Mouse (Mus musculus) CD4-positive helper T cell, adult 2 months (primary cell): Measurements from ENCODE around the gene Rab17.
A peak's percentile ranks its signal among the peaks of the same experiment; 100 is the strongest.

Source experiments
- DNase-seq: peaks from one replicate; pipeline ENCODE4 v3.0.0-alpha.2; 2012; ENCODE audit warnings: low read depth, missing footprints, low spot score

The Rab17 gene

DNA sequence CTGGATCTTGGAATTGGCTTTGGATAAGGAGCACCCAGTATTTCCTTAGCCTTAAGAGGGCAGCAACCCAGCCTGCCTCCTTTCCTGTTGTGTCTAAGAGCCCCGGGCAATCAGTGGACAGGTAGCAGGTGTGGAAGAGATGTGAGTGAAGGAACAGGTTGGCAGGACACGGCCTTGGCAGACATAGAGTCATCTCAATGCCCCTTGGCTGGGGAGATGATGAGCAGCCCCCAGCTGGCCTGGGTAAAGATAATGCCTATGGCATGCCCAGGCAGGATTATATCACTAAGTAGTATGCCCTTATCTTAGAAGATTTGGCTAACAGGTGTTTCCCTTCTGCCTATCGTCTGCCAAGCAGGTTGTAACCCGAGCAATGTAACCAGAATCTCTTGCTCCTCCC is 27.7 kb upstream of the Rab17 start:
- DNase-seq = no peak

DNA sequence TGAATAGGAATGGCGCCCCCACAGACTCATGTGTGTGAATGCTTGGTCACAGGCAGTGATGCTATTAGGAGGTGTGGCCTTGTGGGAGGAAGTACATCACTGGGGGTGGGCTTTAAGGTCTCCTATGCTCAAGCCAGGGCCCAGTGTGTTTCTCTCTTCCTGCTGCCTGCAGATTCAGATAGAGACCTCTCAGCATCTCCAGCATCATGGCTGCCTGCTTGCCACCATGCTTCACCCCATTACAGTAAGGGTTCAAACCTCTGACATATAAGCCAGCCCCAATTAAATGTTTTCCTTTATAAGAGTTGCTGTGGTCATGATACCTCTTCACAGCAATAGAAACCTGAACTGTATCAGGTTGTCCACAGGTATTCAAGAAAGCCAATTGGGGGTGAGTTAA is 26.5 kb upstream of the Rab17 start:
- DNase-seq = no peak

DNA sequence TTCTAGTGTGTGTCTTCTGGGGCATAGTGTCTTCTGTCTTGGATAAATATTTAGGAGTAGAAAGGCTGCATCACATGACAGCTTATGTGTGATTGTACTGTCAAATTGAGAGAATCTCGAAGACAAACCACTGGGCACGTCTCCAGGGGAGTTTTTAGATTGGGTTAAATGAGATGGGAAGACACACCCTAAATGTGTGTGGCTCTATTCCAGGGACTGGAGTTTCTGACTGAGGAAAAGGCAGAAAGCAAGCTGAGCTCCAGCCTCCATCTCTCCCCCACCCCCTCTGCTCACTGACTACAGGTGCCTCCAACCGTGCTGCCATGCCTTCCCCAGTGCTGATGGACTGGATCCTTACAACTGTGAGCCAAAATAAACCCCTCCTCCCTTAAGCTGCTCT is 11.9 kb upstream of the Rab17 start:
- DNase-seq = no peak

DNA sequence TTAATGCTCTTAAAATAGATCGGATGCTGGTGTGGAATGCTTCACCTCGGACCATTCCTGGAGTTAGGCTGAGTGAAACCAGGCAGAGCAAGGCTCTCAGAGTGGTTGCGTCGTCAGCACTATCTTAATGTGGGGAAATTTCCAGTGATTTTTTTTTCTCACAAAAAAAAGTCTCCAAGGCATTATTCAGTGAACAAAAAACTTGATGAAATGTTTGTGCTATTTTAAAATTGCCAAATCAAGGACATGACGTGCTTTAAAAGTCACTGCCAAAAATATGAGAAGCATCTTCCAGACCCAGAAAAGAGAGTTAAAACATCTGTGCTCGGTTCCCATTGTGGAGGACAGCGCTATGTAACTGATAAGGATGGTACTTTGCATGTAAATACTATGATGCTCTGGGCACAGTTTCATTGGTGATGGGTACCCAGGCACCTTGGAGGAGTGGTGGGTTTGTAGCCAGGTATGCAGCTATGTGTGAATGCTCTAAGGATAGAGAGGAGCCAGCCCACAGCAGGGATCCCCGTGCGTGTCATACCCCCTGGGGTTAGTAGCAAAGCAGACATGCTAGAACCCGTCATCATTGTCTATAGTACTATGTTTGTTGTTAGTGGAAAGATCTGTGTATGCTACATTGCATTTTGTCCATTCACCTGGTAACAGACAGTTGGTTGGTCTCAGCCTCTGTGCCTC is 11.3 kb upstream of the Rab17 start:
- DNase-seq = no peak

DNA sequence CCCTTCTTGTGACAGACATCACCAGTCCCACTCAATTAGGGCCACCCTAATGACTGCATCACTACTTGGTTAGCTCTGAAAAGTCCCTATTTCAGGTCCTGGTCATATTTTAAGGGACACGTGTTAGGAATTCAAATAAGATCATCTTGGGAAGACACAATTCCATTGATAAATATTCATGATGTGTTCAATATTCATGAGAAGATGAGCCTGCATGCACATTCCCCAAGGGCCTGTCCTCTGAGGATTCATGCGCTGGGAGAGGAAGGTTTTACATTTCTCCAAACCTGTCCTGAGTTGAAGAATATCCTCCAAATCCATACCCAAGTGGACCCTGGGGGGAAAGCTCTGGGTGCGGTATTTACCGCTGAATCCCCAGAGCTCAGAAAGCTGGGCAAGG is 6.5 kb upstream of the Rab17 start:
- no peak for DNase-seq

DNA sequence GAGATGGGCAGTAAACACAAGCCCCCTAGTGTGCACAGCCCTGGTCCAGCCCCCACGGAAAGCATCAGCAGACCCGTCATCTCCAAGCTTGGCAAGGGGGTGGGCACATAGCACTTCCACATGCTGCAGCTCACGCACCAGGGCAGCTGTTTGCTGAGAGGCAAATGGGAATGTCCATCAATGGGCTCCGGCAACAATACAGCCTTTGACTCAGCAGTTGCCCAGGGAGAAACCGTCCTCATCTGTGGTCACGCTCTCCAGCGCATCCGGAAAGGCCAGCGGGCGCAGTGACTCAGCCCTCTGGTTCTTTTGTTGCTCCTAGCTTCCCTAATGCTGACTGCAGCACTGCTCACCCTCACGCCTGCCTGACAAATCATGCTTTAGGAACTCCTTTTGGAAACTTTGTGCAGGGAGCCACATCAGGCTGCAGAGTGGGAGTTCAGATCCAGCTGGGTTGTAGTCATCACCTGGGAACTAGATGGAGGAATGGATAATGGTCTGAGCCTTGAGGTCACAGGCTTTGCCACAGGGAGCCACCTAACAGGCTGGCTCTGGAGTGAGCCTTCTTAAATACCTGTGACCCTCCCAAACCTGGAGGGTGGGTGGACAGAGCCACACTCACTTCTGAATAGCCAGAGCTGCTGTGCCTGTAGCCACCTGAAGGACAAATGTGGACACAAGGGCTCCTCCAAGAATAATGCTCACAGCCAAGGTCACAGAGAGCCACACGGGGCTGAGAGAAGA is 5.6 kb upstream of the Rab17 start:
- DNase-seq = no peak

DNA sequence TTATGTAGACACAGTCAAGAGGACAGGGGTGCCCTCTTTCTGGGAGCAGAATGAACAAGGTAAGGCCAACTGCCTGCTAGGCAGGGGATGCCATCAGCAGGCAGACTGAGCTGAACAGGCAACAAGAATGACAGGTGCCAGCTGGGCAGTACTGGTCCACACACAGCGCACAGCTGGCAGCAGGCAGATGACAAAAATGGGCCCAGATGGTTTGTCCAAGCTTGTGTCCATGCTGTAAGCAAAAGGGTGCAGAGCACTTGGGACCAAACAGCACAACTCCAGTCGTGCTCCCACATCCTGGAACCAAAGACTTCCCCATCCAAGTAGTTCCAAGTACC is 4.1 kb upstream of the Rab17 start:
- no peak for DNase-seq

DNA sequence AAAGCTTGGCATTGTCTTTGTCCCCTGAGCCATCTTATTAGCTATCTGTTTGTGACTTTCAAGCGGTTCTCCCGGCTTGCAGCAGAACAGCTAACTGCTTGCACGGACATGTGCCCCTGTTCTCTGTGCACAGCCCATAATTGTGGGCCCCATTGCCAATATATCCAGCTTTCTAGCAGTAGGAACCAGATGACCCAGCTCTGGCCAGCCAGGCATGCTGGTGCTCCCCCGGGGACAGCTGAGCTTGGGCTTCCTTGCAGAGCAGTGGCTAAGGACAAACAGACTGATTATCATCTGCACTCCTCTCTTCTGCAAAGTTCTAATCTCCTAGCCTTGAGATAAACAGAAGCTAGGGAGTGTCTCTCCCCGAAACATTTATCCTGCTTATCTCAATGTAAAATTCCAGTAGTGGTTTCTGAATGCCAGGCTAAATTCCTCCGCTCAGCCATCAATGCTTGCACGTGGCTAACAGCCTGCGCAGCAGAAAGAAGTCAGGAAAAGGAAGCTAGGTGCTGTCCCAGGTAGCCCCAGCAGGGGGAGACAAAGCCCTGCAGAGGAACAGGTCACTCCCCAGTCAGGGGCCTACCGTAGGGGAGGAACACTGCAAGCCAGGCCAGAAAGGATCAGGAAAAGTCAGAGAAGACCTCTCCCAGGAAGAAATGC is 3.6 kb upstream of the Rab17 start:
- DNase-seq = peak; percentile 60

DNA sequence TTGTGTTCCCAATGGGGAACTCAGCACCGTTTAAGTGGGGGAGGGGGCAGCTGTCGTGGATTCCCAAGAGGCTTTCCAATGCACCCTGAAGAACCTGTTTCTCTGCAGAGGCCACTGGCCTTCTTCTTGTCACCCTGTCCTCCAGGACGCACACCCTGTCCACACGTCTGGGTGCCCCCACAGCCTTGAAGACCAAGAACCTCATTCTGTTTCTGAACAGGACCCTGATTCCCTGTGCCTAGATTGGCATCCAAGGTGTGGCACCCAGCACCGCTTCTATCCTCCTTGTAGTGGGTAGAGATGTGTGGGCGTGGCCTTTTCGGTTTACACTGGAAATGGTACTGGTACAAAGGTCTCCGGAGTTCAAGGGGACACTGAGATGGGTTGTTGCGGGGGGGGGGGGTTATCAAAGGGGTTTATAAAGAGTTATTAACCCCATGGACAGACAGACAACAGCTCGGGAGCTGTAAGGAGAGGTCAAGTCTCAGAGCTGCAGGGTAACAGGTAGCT is 475 bp upstream of the Rab17 start:
- DNase-seq = no peak

DNA sequence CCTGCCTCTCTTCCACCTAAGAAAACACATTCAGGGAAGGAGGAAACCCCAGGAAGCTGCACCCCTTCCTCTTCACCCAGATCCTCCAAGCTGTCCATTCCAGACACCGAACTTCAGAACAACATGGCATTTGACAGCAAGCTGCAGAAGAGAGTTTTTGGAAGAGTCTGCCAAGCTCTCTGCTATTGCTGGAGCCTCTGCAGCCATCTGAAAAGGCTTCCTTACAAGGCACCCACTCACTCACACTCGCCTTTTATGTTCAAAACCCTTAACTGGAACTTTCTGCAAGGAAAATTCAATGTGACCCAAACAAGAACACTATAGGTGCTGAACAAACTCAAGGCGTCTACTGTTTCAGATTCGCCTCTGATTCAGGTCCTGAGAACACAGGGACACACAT is 812 bp downstream of the Rab17 start:
- DNase-seq = no peak

DNA sequence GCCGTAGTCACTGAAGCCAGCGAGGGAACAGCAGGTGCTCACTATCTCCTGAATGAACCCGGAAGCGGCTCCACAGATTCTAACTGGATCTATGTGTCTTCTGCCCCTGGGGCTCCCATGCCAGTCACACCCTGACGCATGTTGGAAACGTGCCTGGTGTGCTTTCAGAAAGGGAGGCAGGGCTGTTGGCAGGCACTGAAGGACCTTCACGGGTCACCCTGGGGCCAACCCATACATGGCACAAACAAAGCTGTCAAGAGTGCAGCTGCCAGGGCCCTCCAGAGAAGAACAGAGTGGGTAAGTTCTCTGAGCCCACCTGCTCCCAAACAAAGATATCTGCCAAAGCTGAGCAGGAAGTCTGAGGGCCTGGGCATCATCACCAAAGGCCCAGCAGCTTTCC is 1.9 kb downstream of the Rab17 start:
- DNase-seq = no peak

DNA sequence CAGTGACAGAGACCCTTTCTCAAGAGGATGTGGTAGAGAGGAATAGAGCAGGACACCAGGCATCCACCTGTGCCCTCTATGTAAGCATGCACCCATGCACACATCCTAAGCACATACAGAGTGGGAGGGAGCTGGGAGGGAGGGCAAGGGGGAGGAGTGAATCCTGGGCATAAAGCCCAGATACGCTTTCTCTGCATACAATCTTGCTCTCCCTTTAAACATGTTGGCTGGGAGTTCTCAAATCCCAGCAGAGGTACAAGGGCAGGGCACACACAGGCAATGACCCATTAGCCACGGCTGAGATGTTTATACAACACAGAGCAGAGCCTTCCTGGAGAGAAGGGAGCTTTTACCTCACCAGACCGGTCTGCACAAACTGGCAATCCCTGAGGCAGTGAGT is 6.5 kb downstream of the Rab17 start:
- DNase-seq = no peak

DNA sequence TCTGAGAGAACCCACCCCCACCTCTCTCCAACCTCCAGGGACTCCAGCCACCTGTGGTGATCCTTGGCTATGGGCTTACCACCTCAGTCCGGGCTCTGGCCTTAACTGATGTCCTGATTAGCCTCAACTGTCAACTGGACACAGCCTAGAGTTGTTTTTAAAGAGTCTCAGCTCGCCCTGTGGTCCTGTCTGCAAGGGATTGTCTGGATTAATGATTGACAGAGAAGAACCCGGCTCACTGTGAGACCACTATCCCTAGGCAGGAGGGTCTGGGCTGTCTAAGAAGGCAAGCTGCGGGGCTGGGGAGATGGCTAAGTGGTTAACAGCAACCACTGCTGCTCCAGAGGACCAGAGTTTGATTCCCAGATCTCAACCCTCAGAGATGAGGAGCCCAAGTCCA is 6.9 kb downstream of the Rab17 start:
- no peak for DNase-seq

DNA sequence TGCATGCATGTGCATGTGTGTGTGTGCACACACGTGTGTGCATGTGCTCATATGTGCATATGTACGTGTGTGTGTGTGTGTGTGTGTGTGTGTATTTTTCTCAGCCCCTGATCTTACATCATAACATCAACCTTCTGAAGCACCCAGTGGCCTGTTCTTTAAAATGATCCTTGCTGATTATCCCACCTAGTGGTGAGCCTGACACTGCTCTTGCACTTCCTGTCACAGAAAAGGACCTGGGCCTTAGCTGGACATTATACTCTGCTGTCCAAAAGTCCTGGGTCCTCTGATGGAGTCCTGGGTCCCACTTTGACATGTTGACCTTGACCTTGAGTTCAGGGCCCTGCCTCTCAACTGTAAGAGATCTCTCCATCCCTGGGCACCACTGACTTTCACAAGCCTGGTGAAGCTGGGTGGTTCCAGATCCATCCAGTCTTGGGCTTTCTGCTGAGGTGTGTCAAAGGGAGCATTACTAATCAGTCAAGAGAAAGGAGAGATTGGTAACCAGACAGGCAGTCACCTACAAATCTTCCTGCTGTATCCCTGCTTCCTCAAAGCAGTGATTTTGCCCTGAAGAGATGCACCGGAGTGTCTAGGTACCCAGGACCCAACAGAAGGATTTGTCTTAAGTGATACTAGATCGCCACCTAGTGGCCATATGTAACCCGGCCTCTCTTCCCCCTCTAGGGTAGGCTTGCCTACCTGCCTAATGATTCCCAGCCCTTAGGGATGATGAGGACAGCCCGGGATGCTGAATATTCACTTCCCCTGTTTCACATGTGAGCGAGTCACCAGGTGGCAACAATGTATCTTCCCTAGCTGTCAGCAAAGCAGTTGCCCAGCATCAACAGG is 13.0 kb downstream of the Rab17 start:
- DNase-seq = peak; percentile 53

DNA sequence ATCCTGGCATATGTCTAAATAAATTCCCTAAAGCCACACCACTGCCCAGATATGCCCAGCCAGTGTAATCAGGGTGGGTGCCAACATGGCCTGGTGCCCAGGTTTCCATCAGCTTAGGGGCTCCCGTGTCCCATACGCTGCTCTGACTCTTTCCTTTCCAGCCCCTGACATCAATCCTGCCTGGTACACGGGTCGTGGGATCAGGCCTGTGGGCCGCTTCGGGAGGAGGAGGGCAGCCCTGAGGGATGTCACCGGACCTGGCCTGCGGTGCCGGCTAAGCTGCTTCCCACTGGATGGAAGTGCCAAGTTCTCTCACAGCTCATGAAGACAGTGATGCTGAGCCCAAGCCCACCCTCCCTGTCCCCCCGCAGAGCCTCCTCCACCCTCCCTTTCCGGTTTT is 15.8 kb downstream of the Rab17 start:
- no peak for DNase-seq

DNA sequence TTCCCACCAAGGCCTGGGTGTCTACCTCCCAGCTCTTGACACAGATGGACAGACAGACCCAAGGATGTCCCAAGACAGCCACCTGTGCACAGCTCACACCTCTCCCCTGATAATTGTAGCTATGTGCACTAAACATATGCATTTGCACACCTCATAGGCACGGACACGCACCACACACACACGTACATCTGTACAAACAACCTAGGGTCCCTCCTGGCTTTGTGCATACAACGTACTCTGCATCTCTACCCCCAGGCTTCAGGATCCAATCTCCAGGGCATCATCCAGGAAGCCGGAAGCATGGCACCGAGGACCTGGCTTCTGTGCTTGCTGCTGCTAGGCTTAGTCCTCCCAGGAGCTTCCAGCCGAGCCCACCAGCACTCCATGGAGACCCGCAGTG is 16.7 kb downstream of the Rab17 start, which contains the start of gene Prlh:
Prlh (plus strand) TSS at position 301 of the 400 bp plus-strand sequence.
- DNase-seq = no peak

DNA sequence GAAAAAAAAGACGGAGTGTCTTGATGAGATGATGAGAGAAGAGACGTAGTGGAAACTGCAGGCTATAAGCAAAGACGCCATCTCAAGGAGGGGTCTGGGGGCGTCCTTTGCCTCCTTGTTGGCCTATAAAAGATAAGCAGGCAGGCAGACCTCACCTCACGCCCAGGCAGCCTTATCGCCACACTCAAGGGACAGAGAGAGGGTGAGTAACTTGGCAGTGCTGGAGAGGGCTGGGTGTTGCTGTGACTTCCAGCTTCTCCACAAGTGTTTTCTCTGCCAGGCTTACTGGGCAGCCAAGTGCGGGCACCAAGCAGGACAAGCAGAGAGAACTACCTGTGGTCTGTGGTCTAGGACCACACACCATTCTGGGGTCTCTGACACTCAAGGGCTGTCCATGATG is 17.8 kb downstream of the Rab17 start:
- no peak for DNase-seq

DNA sequence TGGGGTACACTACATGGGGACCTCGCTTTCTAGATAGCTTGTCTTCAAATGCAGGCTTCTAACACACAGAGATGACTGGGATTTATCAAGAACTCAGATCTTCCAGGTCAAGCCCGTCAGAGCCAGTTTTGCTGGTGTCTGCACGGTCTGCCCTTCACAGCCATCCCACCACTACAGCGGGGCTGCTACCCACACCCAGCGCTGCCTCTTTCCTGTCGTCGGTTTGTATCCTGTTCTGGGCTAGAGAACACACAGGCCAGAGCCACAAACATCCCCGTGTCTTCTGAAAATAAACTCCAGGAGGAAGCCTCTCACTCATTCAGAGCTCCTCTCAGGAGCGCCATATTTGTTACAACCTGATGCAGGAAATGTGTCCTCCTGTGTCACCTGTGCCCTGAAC is 20.2 kb downstream of the Rab17 start:
- DNase-seq = peak; percentile 9

DNA sequence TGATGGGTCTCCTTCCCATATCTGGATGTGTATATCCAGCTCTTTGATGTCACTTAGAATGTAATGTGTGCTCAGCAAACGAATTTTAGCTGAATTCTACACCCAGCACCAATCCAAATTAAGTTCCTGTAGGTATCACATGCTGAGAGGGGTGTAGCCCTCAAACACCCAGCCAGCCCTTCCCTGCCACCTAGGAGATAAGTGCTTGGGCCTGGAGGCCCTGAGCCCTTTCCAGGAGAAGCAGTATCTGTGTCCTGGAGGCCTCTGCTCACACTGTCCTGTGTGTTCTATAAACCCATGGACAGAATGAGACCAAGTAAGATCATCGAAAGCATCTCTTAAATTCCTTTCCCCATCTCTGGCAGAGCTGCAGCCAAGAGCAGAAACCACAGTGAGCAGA is 22.2 kb downstream of the Rab17 start:
- no peak for DNase-seq

DNA sequence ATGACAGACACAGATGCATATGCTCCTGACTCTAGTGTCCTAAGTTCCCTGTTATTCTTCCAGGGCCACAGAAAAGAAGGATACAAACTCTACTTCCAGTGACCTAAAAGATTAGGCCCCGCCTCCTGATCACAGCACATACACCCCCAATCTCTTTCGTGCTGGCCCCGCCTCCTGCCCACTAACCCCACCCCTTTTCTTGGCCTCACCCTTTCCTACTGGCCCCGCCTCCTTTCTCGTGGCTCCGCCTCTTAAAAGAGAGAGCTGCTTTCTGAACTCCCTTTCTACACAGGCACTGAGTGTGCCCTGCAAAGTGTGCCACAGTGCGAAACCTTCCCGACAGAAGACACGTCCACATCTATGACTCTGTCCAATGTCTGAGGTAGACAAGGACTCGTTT is 24.3 kb downstream of the Rab17 start:
- DNase-seq = no peak

DNA sequence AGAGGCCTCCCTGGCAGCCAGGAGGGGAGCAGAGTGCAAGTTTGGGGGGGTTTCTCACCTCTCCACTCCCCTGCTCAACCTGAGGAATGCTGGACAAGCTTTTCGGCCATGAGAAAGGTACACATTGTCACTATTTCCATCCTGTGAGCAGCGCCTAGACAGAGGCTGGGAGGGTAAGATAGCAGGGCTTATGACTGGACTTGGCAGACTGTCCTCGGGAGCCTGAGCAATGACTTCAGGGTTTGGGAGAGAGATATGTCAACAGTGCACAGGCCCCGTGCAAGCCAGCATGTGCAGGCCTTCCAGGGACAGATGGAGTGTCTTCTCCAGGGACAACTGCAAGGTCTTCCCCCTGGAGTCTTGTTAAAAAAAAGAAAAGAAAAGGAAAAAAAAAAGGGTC is 29.5 kb downstream of the Rab17 start:
- no peak for DNase-seq

DNA sequence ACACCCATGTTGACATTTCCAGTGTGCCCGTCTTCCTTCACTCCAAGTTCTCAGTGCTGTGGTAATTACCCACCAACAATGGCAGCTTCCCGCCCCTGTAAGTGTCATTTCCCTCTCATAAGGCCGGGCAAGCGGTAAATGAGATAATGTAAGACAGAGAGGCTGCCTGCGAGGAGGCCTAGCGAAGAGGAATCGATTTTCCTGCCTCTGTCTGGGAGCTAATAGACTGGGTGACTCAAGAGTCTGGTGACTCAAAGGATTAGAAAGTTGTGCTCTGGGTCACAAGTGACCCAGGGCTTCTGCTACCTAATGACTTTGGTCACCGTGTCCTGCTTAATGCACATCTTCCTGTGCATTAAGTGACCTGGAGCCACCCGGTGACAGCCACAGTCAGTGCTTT is 32.5 kb downstream of the Rab17 start:
- no peak for DNase-seq
